Comparison of ENCODE assay signal across 31 mouse cellular contexts in the genomic region with DNA sequence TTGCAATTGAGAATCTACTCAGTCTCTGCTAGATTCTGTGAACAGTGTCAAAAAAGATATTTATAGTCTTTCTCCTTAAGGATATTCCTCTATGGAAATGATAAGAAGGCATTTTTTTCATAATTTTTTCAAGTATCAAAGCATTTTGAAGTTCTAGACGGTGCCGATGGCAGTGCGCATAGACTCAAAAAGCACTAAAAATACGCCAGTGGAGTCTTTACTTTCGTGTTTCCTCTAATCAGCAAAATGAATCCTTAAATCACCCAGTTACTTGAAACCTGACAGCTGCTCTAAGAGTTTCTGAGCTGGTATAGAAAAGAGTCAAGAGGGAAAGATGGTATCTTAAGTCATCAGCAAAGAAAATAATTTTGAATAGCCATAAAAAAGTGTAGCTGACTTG.
"Had no signal": no experiment of that assay in that cellular context is flagged by ENCODE, and none has a peak within 500 bp of the region (broad histone marks: within the 10 kb centered on the region; RNA-seq: fewer than 3 reads in every experiment).

No protein-coding gene starts in this region.

- H3K27ac ChIP-seq: limb, embryonic 10.5 days; limb, embryonic 12.5 days; limb, embryonic 13.5 days; limb, embryonic 15.5 days; liver, embryonic 12.5 days; liver, embryonic 13.5 days; liver, embryonic 14.5 days; liver, embryonic 15.5 days; lung, embryonic 15.5 days; macrophage; midbrain, embryonic 10.5 days; midbrain, embryonic 12.5 days; midbrain, embryonic 13.5 days; midbrain, embryonic 15.5 days; neural tube, embryonic 12.5 days had no signal

- H3K4me3 ChIP-seq: limb, embryonic 10.5 days; limb, embryonic 12.5 days; limb, embryonic 13.5 days; limb, embryonic 15.5 days; liver, embryonic 12.5 days; liver, embryonic 13.5 days; liver, embryonic 15.5 days; lung, embryonic 15.5 days; megakaryocyte, embryonic 14.5 days; midbrain, embryonic 10.5 days; midbrain, embryonic 12.5 days; midbrain, embryonic 13.5 days; midbrain, embryonic 15.5 days; neural tube, embryonic 12.5 days had no signal

- H3K4me1 ChIP-seq: limb, embryonic 10.5 days; limb, embryonic 12.5 days; limb, embryonic 13.5 days; limb, embryonic 15.5 days; liver, embryonic 12.5 days; liver, embryonic 13.5 days; liver, embryonic 15.5 days; lung, embryonic 15.5 days; megakaryocyte, embryonic 14.5 days; midbrain, embryonic 10.5 days; midbrain, embryonic 12.5 days; midbrain, embryonic 13.5 days; midbrain, embryonic 15.5 days; neural tube, embryonic 12.5 days had no signal

- DNase-seq: left cerebral cortex, postnatal 4 days; liver; liver, embryonic 13.5 days; liver, postnatal 0 days; lung, adult 18-20 months; lung, adult 2 months; lung, embryonic 14.5 days; lung, postnatal 10 days; lung, postnatal 14 days; lung, postnatal 36 days; lung, postnatal 4 days; midbrain, embryonic 14.5 days had no signal

- ATAC-seq: liver, embryonic 12.5 days; liver, postnatal 0 days; lung, postnatal 0 days; midbrain, embryonic 13.5 days; midbrain, embryonic 15.5 days; midbrain, embryonic 16.5 days had no signal

- H3K36me3 ChIP-seq: limb, embryonic 10.5 days; limb, embryonic 12.5 days; limb, embryonic 13.5 days; limb, embryonic 15.5 days; liver, embryonic 12.5 days; liver, embryonic 13.5 days; liver, embryonic 15.5 days; lung, embryonic 15.5 days; midbrain, embryonic 10.5 days; midbrain, embryonic 12.5 days; midbrain, embryonic 13.5 days; midbrain, embryonic 15.5 days; neural tube, embryonic 12.5 days had no signal

- H3K9me3 ChIP-seq: limb, embryonic 10.5 days; limb, embryonic 12.5 days; limb, embryonic 13.5 days; limb, embryonic 15.5 days; liver, embryonic 12.5 days; liver, embryonic 13.5 days; liver, embryonic 15.5 days; lung, embryonic 15.5 days; megakaryocyte, embryonic 14.5 days; midbrain, embryonic 10.5 days; midbrain, embryonic 12.5 days; midbrain, embryonic 13.5 days; midbrain, embryonic 15.5 days; neural tube, embryonic 12.5 days had no signal

- H3K4me2 ChIP-seq: limb, embryonic 12.5 days; limb, embryonic 13.5 days; limb, embryonic 15.5 days; liver, embryonic 11.5 days; liver, embryonic 12.5 days; liver, embryonic 13.5 days; liver, embryonic 15.5 days; lung, embryonic 14.5 days; lung, embryonic 15.5 days; midbrain, embryonic 11.5 days; midbrain, embryonic 12.5 days; midbrain, embryonic 13.5 days; midbrain, embryonic 15.5 days; neural tube, embryonic 12.5 days had no signal

- H3K27me3 ChIP-seq: limb, embryonic 12.5 days; limb, embryonic 13.5 days; limb, embryonic 15.5 days; liver, embryonic 12.5 days; liver, embryonic 13.5 days; liver, embryonic 15.5 days; lung, embryonic 15.5 days; megakaryocyte, embryonic 14.5 days; midbrain, embryonic 12.5 days; midbrain, embryonic 13.5 days; midbrain, embryonic 15.5 days; neural tube, embryonic 12.5 days had no signal

- H3K9ac ChIP-seq: limb, embryonic 12.5 days; limb, embryonic 13.5 days; limb, embryonic 15.5 days; liver, embryonic 12.5 days; liver, embryonic 13.5 days; liver, embryonic 14.5 days; liver, embryonic 15.5 days; liver, postnatal 0 days; lung, embryonic 14.5 days; lung, embryonic 15.5 days; midbrain, embryonic 12.5 days; midbrain, embryonic 13.5 days; midbrain, embryonic 15.5 days; neural tube, embryonic 12.5 days had no signal
